Mouse (Mus musculus): ENCODE data around the gene Exosc10.

- TF ChIP-seq POLR2A (IDR thresholded peaks at IDR 0.05; ENCODE audit: insufficient read length, low read depth) (no peak), TCF12 (IDR thresholded peaks at IDR 0.05; ENCODE audit: insufficient read depth, poor library complexity, severe bottlenecking) (no peak), MYOD1 (IDR thresholded peaks at IDR 0.05; ENCODE audit: control insufficient read depth in 1 of 3, insufficient read length in 2 of 3, low read depth in 2 of 3) (no peak)
These were observed 30.9 kb upstream of the Exosc10 start for GRCm38 (mm10) chr4:148527158-148527910.

All from myocyte (in vitro differentiated cells).